Mouse (Mus musculus) skeletal muscle tissue, adult 2 months (tissue): Measurements from ENCODE around the gene Asns.
"Not testable (repeated sequence)": the region's sequence is repeated elsewhere in the genome, so short reads cannot be mapped to it uniquely, and the experiment has no call there.

Experiments
- DNase-seq: peaks from one replicate; pipeline ENCODE4 v3.0.0-alpha.2; 2012; ENCODE audit warnings: low read depth, low spot score

Asns gene

DNA sequence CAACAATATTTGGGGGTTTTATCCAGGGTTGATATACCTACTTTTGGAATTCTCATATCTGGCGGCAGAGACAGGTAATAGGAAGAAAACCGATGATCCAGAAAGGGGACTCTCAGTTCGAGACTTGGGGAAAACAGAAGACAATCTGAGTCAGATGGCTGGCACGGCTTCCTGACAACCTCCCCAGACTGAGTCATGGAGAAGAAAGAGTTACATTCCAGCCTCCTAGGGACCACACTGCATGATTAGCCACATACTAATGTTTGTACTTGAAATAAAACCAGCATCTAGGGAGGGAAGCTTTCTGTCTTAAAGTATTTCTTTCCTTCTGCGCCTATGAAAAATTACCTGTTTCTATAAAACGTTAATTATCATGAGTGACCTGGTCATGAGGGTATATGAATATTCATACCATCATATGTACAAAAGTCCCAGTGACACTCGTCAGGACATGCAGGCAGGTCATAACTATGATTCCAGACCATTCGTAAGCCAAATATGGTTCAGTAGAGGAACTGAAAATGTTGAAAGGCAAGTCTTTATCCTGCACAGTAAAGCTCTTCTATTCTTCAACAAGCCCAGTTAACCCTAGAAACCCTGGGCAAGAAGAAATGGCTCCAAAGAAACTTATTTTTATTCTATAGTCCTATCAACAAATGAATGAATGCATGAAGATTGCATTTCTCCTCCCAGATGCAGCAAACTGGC, 16.7 kb downstream of the Asns start:
- no peak for DNase-seq

GRCm38 (mm10) chr6:7672438-7673253, 20.4 kb downstream of the Asns start:
- no peak for DNase-seq

GRCm38 (mm10) chr6:7671429-7671828, 21.6 kb downstream of the Asns start:
- no peak for DNase-seq

- no peak for DNase-seq
Measured at GRCm38 (mm10) chr6:7670588-7670987, 22.5 kb downstream of the Asns start.

DNA sequence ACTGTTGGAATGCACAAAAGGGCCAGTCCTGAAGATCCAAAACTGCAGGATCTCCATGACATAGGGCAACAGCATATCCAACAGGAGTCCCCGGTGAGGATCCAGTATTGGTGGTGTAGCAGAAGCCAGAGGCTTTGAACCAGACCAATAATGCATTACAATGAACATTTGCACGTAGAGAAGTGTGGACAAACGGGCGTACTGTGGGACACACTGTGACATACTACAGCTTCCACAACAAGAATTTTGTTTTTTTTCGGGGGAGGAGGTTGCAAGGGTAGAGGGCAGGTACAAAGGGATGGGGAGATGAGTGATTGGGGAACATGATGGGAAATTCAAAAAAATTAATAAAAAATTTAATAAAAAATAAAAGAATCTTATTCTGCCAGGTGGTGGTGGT, 23.3 kb downstream of the Asns start:
- DNase-seq = no peak

DNA sequence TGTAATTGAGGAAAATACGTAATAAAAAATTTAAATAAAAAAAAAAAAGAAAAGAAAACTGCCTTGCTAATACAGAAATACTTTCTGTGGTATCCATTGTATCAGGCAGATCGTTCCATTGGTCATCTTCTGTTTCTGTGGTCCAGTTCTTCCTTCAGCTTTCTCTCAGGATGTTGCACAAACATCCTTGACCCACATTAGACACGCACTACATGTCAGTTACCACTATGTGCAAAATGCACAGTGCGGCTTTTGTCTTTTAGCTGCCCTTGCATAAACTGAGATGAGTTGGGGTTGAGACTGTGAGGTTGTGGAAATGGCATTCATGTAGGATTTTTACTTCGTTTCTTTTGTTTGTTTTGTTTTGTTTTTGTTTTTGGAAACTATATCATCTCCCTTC, 24.7 kb downstream of the Asns start:
- no peak for DNase-seq

GRCm38 (mm10) chr6:7665902-7666301, 27.2 kb downstream of the Asns start:
- DNase-seq = not testable (repeated sequence)

GRCm38 (mm10) chr6:7661455-7661854, 31.6 kb downstream of the Asns start:
- DNase-seq = no peak

GRCm38 (mm10) chr6:7660377-7661080, 32.5 kb downstream of the Asns start:
- no peak for DNase-seq

GRCm38 (mm10) chr6:7656601-7657000, 36.5 kb downstream of the Asns start:
- no peak for DNase-seq

- DNase-seq = no peak
Measured at GRCm38 (mm10) chr6:7648458-7648857, 44.6 kb downstream of the Asns start.
